Mouse (Mus musculus) heart, adult 11 months (tissue): ENCODE measurements around the gene Slc38a2.

ENCODE experiments used
- DNase-seq: peaks from one replicate; pipeline ENCODE4 v3.0.0; 2022

Gene Slc38a2

DNA sequence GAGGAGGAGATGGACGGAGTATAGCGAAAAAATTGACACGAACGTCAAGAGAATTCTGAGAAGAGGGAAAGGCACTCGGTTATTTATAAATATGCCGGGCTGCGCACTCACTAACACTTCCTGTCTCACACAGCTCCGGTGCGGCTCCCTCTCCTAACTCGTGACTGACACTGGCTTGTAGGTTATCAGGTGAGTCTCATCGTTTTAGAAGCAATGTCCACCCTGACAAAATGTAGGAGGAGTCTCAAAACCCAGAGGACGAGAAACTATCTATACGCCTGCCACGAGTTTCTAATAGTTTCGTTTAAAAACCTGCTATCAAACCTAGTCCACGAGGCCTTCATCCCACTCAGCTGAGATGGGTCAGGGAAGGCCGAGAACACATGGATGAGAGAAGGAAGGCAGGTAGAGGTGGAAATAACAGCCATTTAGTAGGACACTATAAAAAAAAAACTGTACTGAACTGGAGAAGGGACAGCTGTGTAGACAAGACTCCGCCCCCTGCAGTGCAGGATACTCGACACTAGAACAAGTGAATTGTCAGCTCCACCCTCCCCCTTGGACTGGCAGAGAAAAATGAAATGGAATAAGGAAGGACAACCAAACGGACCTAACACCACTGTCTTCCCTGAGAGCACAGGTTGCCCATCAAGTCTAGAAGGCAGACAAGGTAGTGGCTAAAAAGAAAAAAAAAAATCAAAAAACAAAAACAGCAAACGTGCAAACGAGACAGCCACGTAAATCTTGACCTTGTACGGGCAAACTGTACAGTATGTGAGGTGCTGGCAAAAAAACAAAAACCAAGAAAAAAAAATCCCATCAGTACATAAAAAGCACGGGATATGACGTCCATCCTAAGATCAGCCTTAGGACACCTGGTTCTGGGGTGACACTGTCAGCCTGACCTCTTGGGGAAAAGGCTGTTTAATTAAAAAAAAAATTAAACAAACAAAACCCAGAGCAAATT lies 3.8 kb downstream of the Slc38a2 start:
- DNase-seq = peak; percentile 96

DNA sequence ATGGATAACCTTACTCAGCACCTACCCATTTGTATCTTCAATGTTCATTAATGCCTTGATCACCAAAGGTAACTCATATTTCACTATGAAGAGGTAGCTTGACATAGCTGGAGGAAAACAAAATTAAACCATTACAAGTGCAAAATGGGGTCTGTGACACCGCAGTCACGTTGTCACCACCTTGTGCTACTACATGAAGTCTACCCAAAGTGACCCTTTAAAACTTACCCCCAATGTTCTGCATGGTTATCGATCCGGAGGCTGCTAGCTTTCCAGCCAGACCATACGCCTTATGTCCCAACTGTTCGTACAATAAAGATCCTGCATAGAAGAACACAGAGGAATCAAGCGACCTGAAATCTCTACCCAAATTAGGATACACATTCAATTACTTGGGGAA lies 4.5 kb downstream of the Slc38a2 start:
- DNase-seq = peak; percentile 83

GRCm38 (mm10) chr15:96693688-96694087 lies 5.8 kb downstream of the Slc38a2 start:
- peak; percentile 92 for DNase-seq

GRCm38 (mm10) chr15:96692401-96692800 lies 7.1 kb downstream of the Slc38a2 start:
- DNase-seq = no peak

DNA sequence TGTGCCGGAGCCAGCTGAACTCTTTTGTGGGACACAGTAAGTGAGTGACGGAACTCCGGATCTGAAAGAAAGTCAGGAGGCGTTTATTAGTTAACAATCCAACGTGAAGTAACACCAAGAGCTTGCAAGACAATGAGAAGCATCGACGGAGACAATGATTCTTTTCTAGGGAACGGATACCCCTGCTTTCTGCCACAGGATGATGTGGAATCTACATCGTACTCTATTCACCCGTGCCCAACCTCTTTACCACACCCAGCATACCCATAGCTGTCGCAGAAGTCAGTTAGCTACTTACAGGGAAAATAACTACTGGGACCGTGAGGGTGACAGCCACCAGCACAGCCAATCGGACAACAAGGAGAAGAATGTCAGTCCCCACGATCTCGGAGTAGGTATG lies 8.1 kb downstream of the Slc38a2 start:
- peak; percentile 86 for DNase-seq

- no peak for DNase-seq
Observed at GRCm38 (mm10) chr15:96690829-96691228, 8.7 kb downstream of the Slc38a2 start.

DNA sequence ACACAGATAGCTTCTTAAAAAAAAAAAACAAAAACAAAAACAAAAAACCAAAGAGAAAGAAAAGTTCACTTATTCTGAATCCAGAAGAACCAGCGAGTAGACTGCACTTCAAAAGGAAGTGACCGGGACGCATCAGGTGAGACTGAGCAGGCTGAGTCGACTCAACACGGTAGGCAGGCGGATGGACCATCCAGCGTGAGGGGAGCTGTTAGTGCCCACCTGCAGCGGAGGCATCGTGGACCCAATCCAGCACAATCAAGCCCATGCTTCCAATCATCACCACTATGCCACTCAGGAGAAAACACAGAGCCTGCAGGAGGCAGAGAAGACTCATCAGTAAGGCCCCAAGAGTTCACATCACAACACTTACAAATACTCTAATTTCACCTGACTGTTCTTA lies 9.6 kb downstream of the Slc38a2 start:
- peak; percentile 83 for DNase-seq

DNA sequence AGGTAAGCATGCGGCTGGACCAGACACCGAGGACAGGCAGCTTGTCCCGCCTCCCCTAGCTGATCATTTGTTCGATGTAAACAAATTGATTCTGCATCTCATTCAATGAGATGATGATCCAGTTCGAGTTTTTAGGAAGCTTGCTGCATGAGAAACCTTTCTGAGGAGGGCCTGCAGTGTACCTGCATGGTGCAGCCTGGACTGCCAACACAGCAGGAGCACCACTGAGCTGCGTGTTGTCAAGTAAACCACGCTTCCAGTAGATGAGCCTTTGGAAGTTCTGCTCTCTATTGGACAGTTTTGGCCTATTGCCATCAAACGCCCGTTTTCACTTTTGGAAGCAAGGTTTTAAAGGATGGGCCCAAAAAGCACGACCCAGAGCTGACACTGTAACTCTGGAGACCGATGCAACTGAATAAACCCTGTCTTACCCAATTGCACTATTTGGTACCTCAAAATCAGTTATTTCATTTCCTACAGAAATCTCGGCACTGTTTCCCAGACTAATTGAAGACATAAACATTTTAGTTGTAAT lies 10.7 kb downstream of the Slc38a2 start:
- DNase-seq = peak; percentile 71

DNA sequence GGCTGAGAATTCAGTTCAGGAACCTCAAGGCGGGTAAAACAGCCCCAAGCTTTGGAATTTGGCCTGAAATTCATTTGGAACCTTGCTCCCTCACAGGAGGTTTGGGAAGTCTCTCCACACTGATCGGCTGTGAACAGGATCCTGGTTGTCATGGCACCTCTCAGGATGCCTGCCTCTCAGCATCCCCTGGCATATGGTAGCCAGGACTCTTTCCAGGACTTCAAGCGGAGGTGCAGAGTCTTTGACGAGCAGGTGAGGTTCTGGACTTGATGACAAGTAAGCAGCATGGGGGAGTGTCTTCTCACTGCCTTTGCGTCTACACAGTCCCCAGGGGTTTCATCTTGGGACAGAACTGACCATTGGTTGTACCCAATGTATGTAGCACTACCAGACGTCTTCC lies 11.5 kb downstream of the Slc38a2 start:
- DNase-seq = peak; percentile 85

DNA sequence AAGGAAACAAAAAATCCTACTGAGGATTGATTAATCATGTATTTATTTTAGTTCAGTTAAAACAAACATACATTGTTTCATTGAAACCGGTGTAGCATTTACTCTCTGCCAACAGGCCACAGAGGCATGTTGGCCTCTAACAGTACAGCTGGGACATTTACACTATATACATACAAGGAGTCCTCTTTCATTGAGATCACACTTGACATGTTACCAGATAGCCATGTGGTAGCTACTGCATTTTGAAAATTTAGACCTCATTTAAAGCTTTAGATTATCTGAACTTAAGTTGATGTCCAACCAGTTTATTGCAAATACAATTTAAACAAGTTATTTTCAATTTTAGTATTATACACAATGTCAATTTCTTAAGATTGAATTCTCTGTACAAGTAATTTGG lies 12.2 kb downstream of the Slc38a2 start:
- DNase-seq = no peak

DNA sequence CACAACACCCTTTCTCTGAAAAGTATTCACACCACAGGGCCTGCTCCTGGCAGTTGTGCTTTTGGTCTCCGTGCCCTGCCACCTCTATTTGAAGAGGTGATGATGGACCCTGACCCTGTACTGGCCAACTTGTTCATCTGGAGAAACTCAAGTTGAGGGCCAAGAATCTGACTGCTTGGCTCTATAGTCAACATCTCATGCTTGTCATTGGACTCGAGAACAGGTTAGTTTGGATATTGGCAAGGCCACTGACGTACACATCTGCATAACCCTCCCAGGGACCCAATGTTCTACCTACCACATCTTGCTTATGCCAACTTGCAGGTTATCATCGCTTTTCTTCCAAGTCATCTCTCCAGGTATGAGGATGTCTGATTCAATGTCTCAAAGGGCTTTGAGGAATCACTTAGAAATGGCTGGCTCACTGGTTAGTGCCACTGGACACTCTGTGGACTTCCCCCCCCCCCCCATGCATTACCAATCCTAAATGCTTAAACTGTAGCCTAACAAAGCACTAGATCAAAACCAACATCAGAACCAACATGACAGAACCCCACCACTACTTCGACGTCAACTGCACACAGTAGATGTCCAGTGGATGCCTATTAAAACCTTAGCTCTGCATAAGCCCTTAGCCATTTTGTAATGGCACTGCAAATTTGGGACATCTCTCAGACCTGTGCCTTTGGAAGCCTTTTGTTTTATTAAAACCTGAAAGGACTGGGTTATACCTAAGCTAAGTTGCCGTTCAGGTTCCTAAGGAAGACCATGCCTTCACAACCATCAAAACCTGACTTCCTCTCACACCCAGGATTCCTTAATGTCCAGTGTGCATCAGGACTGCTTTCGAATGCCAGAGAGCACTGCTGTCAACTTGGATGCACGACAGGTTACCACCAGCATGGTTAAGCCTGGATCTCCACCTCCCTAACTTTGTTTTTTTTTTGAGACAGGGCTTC lies 13.1 kb downstream of the Slc38a2 start:
- DNase-seq = peak; percentile 79

DNA sequence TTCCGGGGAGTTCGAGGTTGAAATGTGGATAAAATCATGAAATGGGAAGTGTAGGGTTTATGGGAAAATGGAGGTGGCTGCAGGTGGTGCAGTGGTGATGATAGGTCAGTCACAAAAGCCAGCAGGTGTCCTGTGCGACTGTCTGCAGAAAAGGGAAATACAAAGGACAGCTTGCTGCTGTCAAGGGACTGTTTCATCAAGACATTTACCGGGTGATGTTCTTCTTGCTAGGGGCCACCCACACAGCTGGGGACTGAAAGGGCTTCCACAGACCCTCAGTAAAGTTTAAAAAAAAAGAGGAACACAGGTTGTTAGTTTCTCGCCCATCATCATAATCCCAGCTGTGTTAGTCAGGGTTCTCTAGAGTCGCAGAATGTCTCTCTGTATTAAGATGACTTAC lies 14.3 kb downstream of the Slc38a2 start:
- peak; percentile 76 for DNase-seq

DNA sequence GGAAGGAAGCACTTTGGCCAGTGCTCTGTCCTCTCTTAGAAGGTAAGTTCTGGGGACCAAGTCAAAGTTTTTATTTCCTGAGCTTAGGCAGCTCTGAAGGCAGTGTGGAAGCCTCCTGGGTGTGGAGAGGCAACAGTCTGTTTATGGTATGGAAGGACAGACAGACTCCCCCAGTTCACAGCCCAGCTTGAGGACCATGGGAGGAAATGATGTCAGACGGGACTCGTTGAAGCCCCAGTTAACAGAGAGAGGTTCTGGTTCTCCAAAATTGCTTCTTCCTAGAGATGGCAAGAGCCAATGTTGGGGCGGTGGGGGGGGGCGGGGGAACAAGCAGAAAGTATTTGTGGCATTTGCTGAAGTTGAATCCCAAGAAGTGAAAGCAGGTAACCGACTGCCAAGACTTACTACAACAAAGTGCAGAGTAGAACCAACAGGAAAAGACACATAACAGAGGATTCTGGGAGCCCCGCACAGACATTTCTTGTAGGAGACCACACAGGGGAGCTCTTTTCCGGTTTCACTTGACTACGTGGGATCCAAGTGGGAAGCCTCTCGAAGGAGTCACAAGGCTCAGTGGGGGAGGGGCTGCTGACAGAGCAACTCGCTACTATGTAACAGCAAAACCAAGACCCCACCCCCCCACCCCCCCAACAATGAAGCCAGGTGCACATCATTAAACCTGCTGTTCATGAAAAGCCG lies 15.2 kb downstream of the Slc38a2 start:
- peak; percentile 95 for DNase-seq

GRCm38 (mm10) chr15:96678871-96679773 lies 20.4 kb downstream of the Slc38a2 start:
- peak; percentile 80 for DNase-seq

- peak; percentile 80 for DNase-seq
Observed at GRCm38 (mm10) chr15:96676518-96676917, 23.0 kb downstream of the Slc38a2 start.

DNA sequence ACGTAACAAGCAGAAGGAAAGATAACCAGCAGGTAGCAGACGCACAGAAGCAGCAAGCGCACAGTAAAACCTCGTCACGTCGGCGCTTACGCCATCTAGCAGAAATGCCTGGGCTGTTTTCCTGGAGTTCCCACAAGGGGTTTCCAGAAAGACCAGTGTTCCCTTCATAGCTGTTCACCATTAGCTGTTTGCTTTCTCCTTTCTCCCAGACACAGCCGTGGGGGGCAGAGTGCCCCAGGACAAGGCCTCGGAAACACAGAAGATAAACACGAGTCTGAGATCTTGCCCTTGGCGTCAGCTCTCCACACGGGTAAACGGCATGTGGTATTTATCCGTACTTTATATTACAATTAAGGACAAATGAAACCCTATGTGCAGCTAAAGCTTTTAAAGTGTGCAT lies 23.8 kb downstream of the Slc38a2 start:
- DNase-seq = peak; percentile 73

DNA sequence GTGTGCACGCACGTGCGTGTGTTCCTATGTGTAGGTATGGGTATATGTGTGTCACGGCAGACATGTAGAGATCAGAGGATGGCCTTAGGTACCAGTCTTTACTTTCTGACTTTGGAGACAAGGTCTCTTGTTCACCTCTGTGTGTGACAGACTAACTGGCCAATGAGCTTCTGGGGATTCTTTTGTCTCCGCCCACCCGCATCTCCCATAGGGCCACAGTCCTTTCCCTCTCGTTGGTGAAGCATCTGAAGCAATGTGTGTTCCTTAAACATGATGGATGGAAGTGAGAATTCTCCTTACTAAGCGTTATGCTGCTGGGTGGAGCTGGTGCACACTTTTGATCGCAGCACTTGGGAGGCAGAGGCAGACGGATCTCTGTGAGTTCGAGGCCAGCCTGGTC lies 24.5 kb downstream of the Slc38a2 start:
- peak; percentile 82 for DNase-seq

DNA sequence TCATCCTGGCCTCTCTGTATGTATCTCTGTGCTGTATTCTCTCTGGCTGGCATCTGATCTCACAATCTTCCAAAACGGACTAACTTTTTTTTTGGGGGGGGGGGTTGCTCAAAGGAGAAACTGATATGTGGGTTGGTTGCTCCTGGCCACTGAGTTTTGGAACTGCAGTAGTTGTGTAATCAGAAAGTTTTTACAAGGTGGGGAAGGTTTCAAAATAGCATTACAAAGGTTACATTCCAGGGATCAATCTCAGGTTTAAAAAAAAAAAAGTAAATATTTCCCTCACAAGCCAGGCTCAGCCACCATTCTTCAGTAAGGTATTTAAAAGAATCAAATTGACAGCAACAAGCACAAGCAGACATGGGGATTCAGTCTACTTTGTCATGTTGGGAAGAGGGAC lies 25.4 kb downstream of the Slc38a2 start:
- no peak for DNase-seq

- no peak for DNase-seq
Observed at GRCm38 (mm10) chr15:96669721-96670120, 29.8 kb downstream of the Slc38a2 start.

GRCm38 (mm10) chr15:96666663-96667062 lies 32.9 kb downstream of the Slc38a2 start:
- DNase-seq = peak; percentile 87

DNA sequence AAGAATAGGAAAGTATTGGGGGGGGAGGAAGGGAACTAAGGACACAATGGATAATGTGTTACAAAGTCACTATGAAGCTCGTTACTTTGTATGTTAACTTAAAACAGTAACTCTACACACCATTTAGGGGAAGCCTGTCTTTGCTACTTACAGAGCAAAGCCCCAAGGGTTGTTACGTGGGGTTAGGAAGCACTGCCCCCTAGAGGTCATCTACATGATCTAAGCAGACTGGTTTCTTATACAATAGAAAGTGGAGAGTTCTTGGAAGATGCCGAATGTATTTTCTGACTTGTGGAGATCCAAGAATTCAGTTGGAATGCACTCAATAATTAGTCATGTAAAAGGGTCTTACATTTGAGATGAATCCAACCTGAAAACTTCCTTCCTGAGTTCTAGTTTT lies 33.6 kb downstream of the Slc38a2 start:
- peak; percentile 89 for DNase-seq
